Mouse (Mus musculus) frontal cortex, postnatal 10 days (tissue): ENCODE results near the gene Hoxd9.

Experiments used
- DNase-seq, 2 experiments: peaks; one replicate each; pipeline ENCODE4 v3.0.0; 2022; ENCODE audit warnings: low spot score in 2 of 2, mixed read lengths in 1 of 2

The Hoxd9 gene

GRCm38 (mm10) chr2:74711721-74712621, 14.4 kb downstream of the Hoxd9 start, which contains the start of the genes Hoxd3 and Hoxd4:
TSS of gene Hoxd3 (plus strand) at chr2:74711927.
TSS of gene Hoxd4 (plus strand) at chr2:74711929.
- DNase-seq, result no peak

GRCm38 (mm10) chr2:74713239-74714150, 16.0 kb downstream of the Hoxd9 start:
- DNase-seq, result no peak

GRCm38 (mm10) chr2:74714156-74714789, 16.7 kb downstream of the Hoxd9 start:
- no peak for DNase-seq

- DNase-seq, result no peak
Observed at GRCm38 (mm10) chr2:74714881-74715280, 17.4 kb downstream of the Hoxd9 start.

GRCm38 (mm10) chr2:74715504-74716241, 18.1 kb downstream of the Hoxd9 start:
- peak; percentile 39 to 72 for DNase-seq

- DNase-seq, result no peak
Observed at GRCm38 (mm10) chr2:74720384-74720783, 22.9 kb downstream of the Hoxd9 start.

- DNase-seq, result no peak
Observed at GRCm38 (mm10) chr2:74720955-74721491, 23.5 kb downstream of the Hoxd9 start.

GRCm38 (mm10) chr2:74721882-74722281, 24.4 kb downstream of the Hoxd9 start:
- DNase-seq, result no peak

GRCm38 (mm10) chr2:74722949-74723348, 25.4 kb downstream of the Hoxd9 start:
- no peak for DNase-seq

GRCm38 (mm10) chr2:74724244-74725015, 26.9 kb downstream of the Hoxd9 start:
- DNase-seq, result no peak

- DNase-seq, result no peak
Observed at GRCm38 (mm10) chr2:74725171-74725570, 27.6 kb downstream of the Hoxd9 start.

GRCm38 (mm10) chr2:74726551-74726950, 29.0 kb downstream of the Hoxd9 start, which contains the start of gene Gm28230:
TSS of gene Gm28230 (plus strand) at chr2:74726728.
- DNase-seq, result no peak

- no peak for DNase-seq
Observed at GRCm38 (mm10) chr2:74726973-74727639, 29.6 kb downstream of the Hoxd9 start.

- no peak for DNase-seq
Observed at GRCm38 (mm10) chr2:74727640-74728302, 30.2 kb downstream of the Hoxd9 start.

- DNase-seq, result no peak
Observed at GRCm38 (mm10) chr2:74728303-74728680, 30.8 kb downstream of the Hoxd9 start.

GRCm38 (mm10) chr2:74730331-74730730, 32.8 kb downstream of the Hoxd9 start:
- DNase-seq, result no peak

GRCm38 (mm10) chr2:74731055-74731454, 33.5 kb downstream of the Hoxd9 start:
- DNase-seq, result no peak

- no peak for DNase-seq
Observed at GRCm38 (mm10) chr2:74731799-74732512, 34.4 kb downstream of the Hoxd9 start.
